Mouse (Mus musculus) hindbrain, embryonic 12.5 days (tissue): ENCODE results near the gene Cldn11. TPM values are rescaled to one million over a fixed set of nuclear protein-coding genes. Genes with fewer than 3 reads are reported as not detected.
"Not testable (repeated sequence)": the region's sequence is repeated elsewhere in the genome, so short reads cannot be mapped to it uniquely, and the experiment has no call there.

Source experiments
- ATAC-seq: fragments of 200-750 bp; cut with Nextera tagmentation; 2 replicates; pipeline ENCODE4 v1.8.0; 2017; ENCODE audit warnings: moderate TSS enrichment; ENCODE audit not compliant: low FRiP score
- H3K27ac ChIP-seq: fragments of 300-500 bp; sonication (generic); 2 replicates; pipeline ENCODE4 v1.5.1; 2016; ENCODE audit warnings: mild to moderate bottlenecking
- H3K27me3 ChIP-seq: fragments of 300-500 bp; sonication (generic); 2 replicates; pipeline ENCODE4 v1.6.1; 2016; ENCODE audit warnings: mild to moderate bottlenecking
- H3K36me3 ChIP-seq: fragments of 300-500 bp; sonication (generic); 2 replicates; pipeline ENCODE4 v1.6.1; 2016; ENCODE audit warnings: mild to moderate bottlenecking
- H3K4me1 ChIP-seq: fragments of 300-500 bp; sonication (generic); 2 replicates; pipeline ENCODE4 v1.6.1; 2016
- H3K4me2 ChIP-seq: fragments of 300-500 bp; sonication (generic); replicated peaks from 2 replicates; pipeline ENCODE4 v1.6.1; 2016; ENCODE audit warnings: mild to moderate bottlenecking
- H3K4me3 ChIP-seq: fragments of 300-500 bp; sonication (generic); 2 replicates; pipeline ENCODE4 v1.5.1; 2016; ENCODE audit warnings: mild to moderate bottlenecking
- H3K9ac ChIP-seq: fragments of 300-500 bp; sonication (generic); 2 replicates; pipeline ENCODE4 v1.6.1; 2016; ENCODE audit warnings: mild to moderate bottlenecking, moderate library complexity
- H3K9me3 ChIP-seq: fragments of 300-500 bp; sonication (generic); replicated peaks from 2 replicates; pipeline ENCODE4 v1.6.1; 2016; ENCODE audit warnings: mild to moderate bottlenecking
- WGBS: fragments of 180-500 bp; shearing (Covaris S2); methylation state at CpG from one replicate; pipeline ENCODE4 v1.1.7; 2016; 5-methylcytosine and 5-hydroxymethylcytosine counted together
- polyA plus RNA-seq: library from polyadenylated mRNA; unstranded; fragments of >200 nt; fragmentation: Nextera tagmentation; extraction: Ambion mirVana; gene quantifications from 2 replicates; pipeline ENCODE4 v1.2.1, GENCODE M21; 2016

The Cldn11 gene
- polyA plus RNA-seq, 1 experiment from 2014 or later, result 31.3 TPM

- Histone ChIP-seq H3K4me3 (no peak overlapping the region), H3K27me3 (no peaks in the 10 kb centered on the region), H3K9me3 (no peaks in the 10 kb centered on the region), H3K4me2 (no peak overlapping the region), H3K4me1 (no peaks in the 10 kb centered on the region), H3K27ac (no peak overlapping the region), H3K36me3 (no peaks in the 10 kb centered on the region), H3K9ac (no peak overlapping the region)
- no peak for ATAC-seq
- 70% methylated on average over 7 of the region's 7 CpGs for WGBS
Observed at GRCm38 (mm10) chr3:31134696-31135095, 15.0 kb upstream of the Cldn11 start.

- not testable (repeated sequence) for H3K4me3 ChIP-seq, H3K4me1 ChIP-seq, ATAC-seq, H3K27ac ChIP-seq, H3K9me3 ChIP-seq, H3K4me2 ChIP-seq, H3K36me3 ChIP-seq, H3K27me3 ChIP-seq, H3K9ac ChIP-seq
- WGBS, result 73% methylated on average over 4 of the region's 4 CpGs
Observed at GRCm38 (mm10) chr3:31136591-31136990, 13.1 kb upstream of the Cldn11 start.

- Histone ChIP-seq H3K4me3 (no peak overlapping the region), H3K9ac (no peak overlapping the region), H3K9me3 (no peaks in the 10 kb centered on the region), H3K4me1 (no peaks in the 10 kb centered on the region), H3K27ac (no peak overlapping the region), H3K36me3 (no peaks in the 10 kb centered on the region), H3K27me3 (no peaks in the 10 kb centered on the region), H3K4me2 (no peak overlapping the region)
- ATAC-seq, result no peak
- WGBS, result 59% methylated on average over 13 of the region's 13 CpGs
Observed at GRCm38 (mm10) chr3:31138454-31139424, 11.0 kb upstream of the Cldn11 start.

GRCm38 (mm10) chr3:31141621-31142020, 8.1 kb upstream of the Cldn11 start:
- no peak overlapping the region for H3K4me3 ChIP-seq
- ATAC-seq, result no peak
- H3K4me2 ChIP-seq, result no peak overlapping the region
- H3K9me3 ChIP-seq, result no peaks in the 10 kb centered on the region
- H3K9ac ChIP-seq, result no peak overlapping the region
- H3K36me3 ChIP-seq, result no peaks in the 10 kb centered on the region
- no peaks in the 10 kb centered on the region for H3K4me1 ChIP-seq
- H3K27me3 ChIP-seq, result no peaks in the 10 kb centered on the region
- WGBS, result 88% methylated on average over 4 of the region's 4 CpGs
- H3K27ac ChIP-seq, result no peak overlapping the region

GRCm38 (mm10) chr3:31145222-31145621, 4.5 kb upstream of the Cldn11 start:
- ATAC-seq, H3K9ac ChIP-seq, H3K9me3 ChIP-seq, H3K4me1 ChIP-seq, H3K27ac ChIP-seq, H3K4me3 ChIP-seq, H3K4me2 ChIP-seq, H3K36me3 ChIP-seq: not testable (repeated sequence)
- H3K27me3 ChIP-seq, result peaks cover 21% of the 10 kb centered on the region
- WGBS, result 87% methylated on average over 11 of the region's 11 CpGs

- 13% methylated on average over 14 of the region's 14 CpGs for WGBS
- Histone ChIP-seq H3K27ac (no peak overlapping the region), H3K9me3 (no peaks in the 10 kb centered on the region), H3K4me3 (no peak overlapping the region), H3K27me3 (peaks cover 27% of the 10 kb centered on the region), H3K4me2 (no peak overlapping the region), H3K9ac (no peak overlapping the region), H3K36me3 (no peaks in the 10 kb centered on the region), H3K4me1 (peaks cover 8% of the 10 kb centered on the region; the same call in 1 of the 2 replicates)
- peak; percentile 82 for ATAC-seq
Observed at GRCm38 (mm10) chr3:31145641-31146290, 4.0 kb upstream of the Cldn11 start.

GRCm38 (mm10) chr3:31148595-31148994, 1.1 kb upstream of the Cldn11 start:
- peaks cover 8% of the 10 kb centered on the region; the same call in 1 of the 2 replicates for H3K4me1 ChIP-seq
- no peak for ATAC-seq
- WGBS, result 86% methylated on average over 7 of the region's 7 CpGs

GRCm38 (mm10) chr3:31152108-31152507, 2.4 kb downstream of the Cldn11 start:
- no peaks in the 10 kb centered on the region for H3K9me3 ChIP-seq
- H3K4me1 ChIP-seq, result peaks cover 11% of the 10 kb centered on the region; the same call in 1 of the 2 replicates
- no peak overlapping the region for H3K4me2 ChIP-seq
- H3K27me3 ChIP-seq, result peaks cover 32% of the 10 kb centered on the region
- whole genome bisulfite sequencing, result 56% methylated on average over 6 of the region's 6 CpGs
- H3K36me3 ChIP-seq, result no peaks in the 10 kb centered on the region
- no peak overlapping the region for H3K9ac ChIP-seq
- no peak for ATAC-seq
- H3K4me3 ChIP-seq, result no peak overlapping the region
- no peak overlapping the region for H3K27ac ChIP-seq

More at GRCm38 (mm10) chr3:31148595-31148994, 1.1 kb upstream of the Cldn11 start:
- Histone ChIP-seq H3K4me3 (no peak overlapping the region), H3K27me3 (peaks cover 32% of the 10 kb centered on the region), H3K4me2 (no peak overlapping the region), H3K36me3 (no peaks in the 10 kb centered on the region), H3K9ac (no peak overlapping the region), H3K27ac (no peak overlapping the region), H3K9me3 (no peaks in the 10 kb centered on the region)

- Histone ChIP-seq H3K27me3 (peaks cover 2% of the 10 kb centered on the region; the same call in 1 of the 2 replicates), H3K27ac (no peak overlapping the region), H3K4me1 (peaks cover 4% of the 10 kb centered on the region; the same call in 1 of the 2 replicates), H3K9ac (no peak overlapping the region), H3K4me3 (no peak overlapping the region), H3K9me3 (no peaks in the 10 kb centered on the region), H3K36me3 (no peaks in the 10 kb centered on the region), H3K4me2 (no peak overlapping the region)
- 34% methylated on average over 3 of the region's 3 CpGs for whole genome bisulfite sequencing
- ATAC-seq, result no peak
Observed at GRCm38 (mm10) chr3:31156126-31156525, 6.4 kb downstream of the Cldn11 start.

- H3K27me3 ChIP-seq, result no peaks in the 10 kb centered on the region
- no peak overlapping the region for H3K4me3 ChIP-seq
- H3K27ac ChIP-seq, result no peak overlapping the region
- ATAC-seq, result no peak
- no peak overlapping the region for H3K9ac ChIP-seq
- H3K36me3 ChIP-seq, result no peaks in the 10 kb centered on the region
- 81% methylated on average over 15 of the region's 15 CpGs for WGBS
- no peak overlapping the region for H3K4me2 ChIP-seq
- no peaks in the 10 kb centered on the region for H3K9me3 ChIP-seq
- H3K4me1 ChIP-seq, result peaks cover 10% of the 10 kb centered on the region; the same call in 1 of the 2 replicates
Observed at GRCm38 (mm10) chr3:31157776-31158175, 8.1 kb downstream of the Cldn11 start.

GRCm38 (mm10) chr3:31160046-31160445, 10.3 kb downstream of the Cldn11 start:
- no peaks in the 10 kb centered on the region for H3K36me3 ChIP-seq
- H3K4me3 ChIP-seq, result no peak overlapping the region
- H3K9me3 ChIP-seq, result no peaks in the 10 kb centered on the region
- no peaks in the 10 kb centered on the region for H3K27me3 ChIP-seq
- peaks cover 10% of the 10 kb centered on the region; the same call in 1 of the 2 replicates for H3K4me1 ChIP-seq
- no peak overlapping the region for H3K4me2 ChIP-seq
- ATAC-seq, result no peak
- no peak overlapping the region for H3K27ac ChIP-seq
- WGBS, result 73% methylated on average over 10 of the region's 10 CpGs
- no peak overlapping the region for H3K9ac ChIP-seq

- Histone ChIP-seq H3K9ac (no peak overlapping the region), H3K9me3 (no peaks in the 10 kb centered on the region), H3K36me3 (no peaks in the 10 kb centered on the region), H3K4me1 (peaks cover 10% of the 10 kb centered on the region), H3K27me3 (no peaks in the 10 kb centered on the region), H3K4me3 (no peak overlapping the region), H3K4me2 (no peak overlapping the region), H3K27ac (no peak overlapping the region)
- WGBS, result 23% methylated on average over 6 of the region's 6 CpGs
- no peak for ATAC-seq
Observed at GRCm38 (mm10) chr3:31161336-31161735, 11.6 kb downstream of the Cldn11 start.
